Mouse (Mus musculus) hindbrain, embryonic 14.5 days (tissue): ENCODE measurements at regions not wholly inside any gene's neighbourhood (a gene's known extent, or its start where the extent isn't known, plus 50 kb on each side); places are given as distances from the start of the nearest gene placed in this dataset.

Experiments
- ATAC-seq: fragments of 200-750 bp; cut with Nextera tagmentation; 2 replicates; pipeline ENCODE4 v1.8.0; 2017; ENCODE audit warnings: moderate number of reproducible peaks, mild to moderate bottlenecking, moderate TSS enrichment, moderate library complexity; ENCODE audit not compliant: low FRiP score
- DNase-seq: peaks from one replicate; pipeline ENCODE4 v3.0.0-alpha.2; 2015; ENCODE audit warnings: low spot score
- H3K27ac ChIP-seq: fragments of 300-500 bp; sonication (generic); 2 replicates; pipeline ENCODE4 v1.5.1; 2014; ENCODE audit warnings: mild to moderate bottlenecking, moderate library complexity
- H3K27me3 ChIP-seq: fragments of 300-500 bp; sonication (generic); 2 replicates; pipeline ENCODE4 v1.6.1; 2014; ENCODE audit warnings: mild to moderate bottlenecking, low read length, mixed read lengths; ENCODE audit not compliant: control insufficient read depth, insufficient read depth
- H3K36me3 ChIP-seq: fragments of 300-500 bp; sonication (generic); replicated peaks from 2 replicates; pipeline ENCODE4 v1.6.1; 2014; ENCODE audit not compliant: control insufficient read depth, insufficient read depth
- H3K4me1 ChIP-seq: fragments of 300-500 bp; sonication (generic); replicated peaks from 2 replicates; pipeline ENCODE4 v1.6.1; 2014; ENCODE audit warnings: antibody characterized with exemption, low read length, mixed read lengths; ENCODE audit not compliant: control insufficient read depth, insufficient read depth
- H3K4me2 ChIP-seq: fragments of 300-500 bp; sonication (generic); replicated peaks from 2 replicates; pipeline ENCODE4 v1.6.1; 2014; ENCODE audit warnings: mild to moderate bottlenecking, moderate library complexity
- H3K4me3 ChIP-seq: fragments of 300-500 bp; sonication (generic); replicated peaks from 2 replicates; pipeline ENCODE4 v1.5.1; 2014; ENCODE audit warnings: mild to moderate bottlenecking, low read length
- H3K9ac ChIP-seq: fragments of 300-500 bp; sonication (generic); 2 replicates; pipeline ENCODE4 v1.6.1; 2014
- H3K9me3 ChIP-seq: fragments of 300-500 bp; sonication (generic); 2 replicates; pipeline ENCODE4 v1.6.1; 2016; ENCODE audit warnings: low read length; ENCODE audit not compliant: control insufficient read depth
- WGBS: fragments of 180-500 bp; shearing (Covaris S2); extraction: QIAGEN DNeasy Blood & Tissue Kit; methylation state at CpG from one replicate; pipeline ENCODE4 v1.1.7; 2014; 5-methylcytosine and 5-hydroxymethylcytosine counted together

DNA sequence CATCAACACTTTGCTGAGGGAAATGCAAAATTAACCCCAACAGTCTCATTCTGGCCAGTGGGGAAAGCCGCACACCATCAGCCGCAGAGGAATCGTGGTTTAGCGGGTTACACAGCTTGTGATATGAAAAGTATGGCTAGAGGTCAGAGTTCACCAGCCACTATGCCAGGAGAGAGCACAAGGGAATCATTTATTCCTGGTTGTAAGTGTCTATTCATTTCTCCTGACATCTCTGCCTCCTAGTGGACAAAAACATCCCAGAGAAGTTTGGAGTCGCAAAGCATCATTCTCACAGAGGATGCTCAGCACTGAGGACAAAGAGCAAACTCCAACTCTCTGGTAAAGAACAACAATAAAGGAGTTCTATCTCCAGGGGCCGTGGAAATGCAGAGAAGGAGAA lies 930.8 kb upstream of the Fam160b2 start:
- Histone ChIP-seq H3K9me3 (no peaks in the 10 kb centered on the region), H3K4me2 (no peak overlapping the region), H3K27me3 (no peaks in the 10 kb centered on the region), H3K27ac (no peak overlapping the region), H3K4me1 (no peaks in the 10 kb centered on the region), H3K9ac (no peak overlapping the region), H3K4me3 (no peak overlapping the region), H3K36me3 (no peaks in the 10 kb centered on the region)
- DNase-seq (no peak), ATAC-seq (no peak)
- WGBS, result 67% methylated on average over 6 of the region's 6 CpGs

DNA sequence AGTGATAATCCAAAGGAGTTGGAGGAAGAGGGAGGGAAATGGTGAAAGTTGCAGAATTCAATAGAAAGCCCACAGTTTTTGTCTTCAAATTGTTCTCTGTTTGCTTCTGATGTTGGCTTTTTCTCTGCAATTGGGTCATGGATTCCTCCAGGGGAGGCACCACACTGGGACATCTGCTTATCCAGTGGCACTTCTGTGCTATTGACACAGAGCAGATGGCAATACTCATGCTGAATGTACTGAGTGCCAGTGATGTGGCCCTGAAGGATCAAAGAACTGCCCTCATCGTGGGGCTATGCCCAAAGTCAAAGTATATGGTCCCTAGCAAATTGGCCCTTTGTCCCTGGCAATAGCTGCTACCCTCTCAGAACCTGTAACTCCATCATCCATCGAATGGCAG lies 918.9 kb upstream of the Fam160b2 start:
- no peak for DNase-seq
- Histone ChIP-seq H3K9me3 (no peaks in the 10 kb centered on the region), H3K4me1 (no peaks in the 10 kb centered on the region), H3K27me3 (no peaks in the 10 kb centered on the region), H3K9ac (no peak overlapping the region), H3K4me2 (no peak overlapping the region), H3K27ac (no peak overlapping the region), H3K4me3 (no peak overlapping the region), H3K36me3 (no peaks in the 10 kb centered on the region)
- WGBS, result 34% methylated on average over 2 of the region's 2 CpGs
- ATAC-seq, result no peak

DNA sequence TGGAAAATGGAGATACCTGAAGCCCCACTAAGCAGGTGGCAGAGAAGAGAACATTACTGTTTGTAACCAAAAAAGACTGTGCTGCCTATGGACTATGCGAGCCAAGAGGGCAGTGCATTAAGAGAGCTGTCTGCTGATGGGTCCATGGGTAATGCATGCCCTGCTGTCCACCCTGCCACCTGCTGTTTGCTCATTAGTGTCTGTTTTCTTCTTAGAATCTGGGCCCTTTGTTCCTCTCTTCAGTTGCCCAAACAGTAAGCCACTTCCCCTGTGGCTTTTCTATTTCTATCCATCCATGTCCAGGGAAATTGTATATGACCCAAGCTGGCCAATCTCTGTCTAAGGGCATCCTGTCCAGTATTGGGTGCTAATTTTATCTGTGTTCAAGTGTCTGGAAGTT lies 901.2 kb upstream of the Fam160b2 start:
- H3K36me3 ChIP-seq, result no peaks in the 10 kb centered on the region
- H3K27me3 ChIP-seq, result no peaks in the 10 kb centered on the region
- DNase-seq (no peak), ATAC-seq (no peak)
- no peaks in the 10 kb centered on the region for H3K4me1 ChIP-seq
- H3K4me3 ChIP-seq, result no peak overlapping the region
- no peak overlapping the region for H3K9ac ChIP-seq
- no peak overlapping the region for H3K27ac ChIP-seq
- 42% methylated on average over 1 of the region's 1 CpGs for WGBS
- H3K9me3 ChIP-seq, result no peaks in the 10 kb centered on the region
- no peak overlapping the region for H3K4me2 ChIP-seq

DNA sequence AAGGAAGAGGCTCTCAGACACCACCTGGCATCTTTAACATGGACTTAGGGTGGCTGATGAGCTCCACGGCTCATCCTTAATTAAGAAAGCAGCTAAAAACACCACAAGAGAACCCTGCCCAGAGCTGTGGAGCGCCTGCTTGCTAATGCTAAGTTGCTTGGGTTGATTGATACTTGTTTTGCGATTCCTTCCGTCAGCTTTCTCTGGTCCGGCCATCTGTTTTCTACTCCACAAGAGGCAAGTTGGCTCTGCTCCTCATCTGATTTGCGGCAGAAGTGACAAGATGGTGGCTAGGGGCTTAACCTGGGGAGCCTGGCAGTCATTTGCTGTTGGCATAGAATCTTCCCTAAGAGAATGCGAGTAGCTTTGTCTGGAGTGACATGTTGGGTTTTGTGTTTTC lies 891.6 kb upstream of the Fam160b2 start:
- WGBS, result 72% methylated on average over 7 of the region's 7 CpGs

DNA sequence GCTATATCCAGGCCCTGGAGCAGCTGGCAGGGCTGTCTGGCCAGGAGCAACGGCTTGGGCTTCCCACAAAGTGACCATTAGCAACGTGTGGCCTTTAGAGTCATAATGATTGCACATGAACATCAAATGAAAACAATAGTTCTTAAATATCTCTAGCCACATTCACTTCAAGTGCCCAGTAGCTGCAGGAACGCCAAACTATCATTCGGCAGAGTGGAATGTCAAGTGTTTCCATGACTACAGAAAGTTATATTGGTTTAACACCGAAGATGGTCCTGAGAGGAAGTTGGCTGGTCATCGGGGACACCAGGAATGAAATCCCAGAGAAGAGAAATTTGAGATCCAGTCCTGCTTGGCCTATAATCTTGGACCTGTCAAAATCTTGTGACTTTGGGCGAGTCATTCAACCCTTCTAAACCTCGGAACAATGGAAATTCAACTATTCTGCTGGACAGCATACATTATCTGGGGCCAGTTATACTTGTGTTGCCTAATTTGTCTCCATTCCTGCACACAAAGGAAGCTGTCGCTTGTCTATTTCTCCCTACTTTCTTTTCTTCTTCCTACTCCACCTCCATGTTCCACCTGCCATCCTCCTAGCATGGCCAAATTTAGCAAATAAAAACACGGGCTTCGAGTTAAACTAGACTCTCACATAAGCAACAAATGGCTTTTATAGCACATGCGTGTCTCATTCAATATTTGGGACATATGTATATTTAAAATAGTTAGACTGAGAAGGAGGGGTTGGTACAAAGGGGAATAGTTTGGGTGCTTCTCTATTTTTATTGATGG lies 886.7 kb upstream of the Fam160b2 start:
- H3K4me2 ChIP-seq, result no peak overlapping the region
- ATAC-seq (no peak), DNase-seq (no peak)
- no peaks in the 10 kb centered on the region for H3K36me3 ChIP-seq
- H3K27ac ChIP-seq, result no peak overlapping the region
- H3K27me3 ChIP-seq, result no peaks in the 10 kb centered on the region
- 86% methylated on average over 12 of the region's 12 CpGs for WGBS
- H3K4me1 ChIP-seq, result no peaks in the 10 kb centered on the region
- no peaks in the 10 kb centered on the region for H3K9me3 ChIP-seq
- H3K9ac ChIP-seq, result no peak overlapping the region
- H3K4me3 ChIP-seq, result no peak overlapping the region

More for the DNA sequence above, 891.6 kb upstream of the Fam160b2 start:
- H3K9me3 ChIP-seq, result no peaks in the 10 kb centered on the region
- H3K27ac ChIP-seq, result no peak overlapping the region
- DNase-seq (no peak), ATAC-seq (no peak)
- no peak overlapping the region for H3K4me2 ChIP-seq
- H3K9ac ChIP-seq, result no peak overlapping the region
- no peaks in the 10 kb centered on the region for H3K4me1 ChIP-seq
- H3K27me3 ChIP-seq, result no peaks in the 10 kb centered on the region
- H3K36me3 ChIP-seq, result no peaks in the 10 kb centered on the region
- no peak overlapping the region for H3K4me3 ChIP-seq

DNA sequence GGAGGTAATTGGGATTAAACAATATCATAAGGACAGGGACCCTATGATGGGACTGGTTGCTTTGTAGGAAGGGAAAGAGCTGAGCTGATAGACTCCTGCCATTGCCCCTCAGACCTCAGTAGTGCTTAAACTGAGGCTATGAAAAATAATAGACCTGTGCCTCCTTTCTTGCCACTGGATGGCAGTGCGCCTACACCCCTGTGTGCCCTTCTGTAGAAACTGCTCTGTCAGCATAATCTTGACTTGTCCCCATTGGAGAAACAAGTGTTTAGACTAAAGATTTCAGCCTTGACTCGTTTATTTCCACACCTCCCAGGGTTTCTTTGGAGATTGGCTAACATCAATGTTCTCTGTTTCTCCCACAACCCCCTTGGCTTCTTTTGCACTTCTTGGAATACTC lies 876.0 kb upstream of the Fam160b2 start:
- ATAC-seq (no peak), DNase-seq (peak; percentile 39)
- Histone ChIP-seq H3K4me2 (no peak overlapping the region), H3K9me3 (no peaks in the 10 kb centered on the region), H3K9ac (no peak overlapping the region), H3K27ac (no peak overlapping the region), H3K4me3 (no peak overlapping the region), H3K4me1 (no peaks in the 10 kb centered on the region), H3K36me3 (no peaks in the 10 kb centered on the region), H3K27me3 (no peaks in the 10 kb centered on the region)
- WGBS, result 52% methylated on average over 2 of the region's 2 CpGs

DNA sequence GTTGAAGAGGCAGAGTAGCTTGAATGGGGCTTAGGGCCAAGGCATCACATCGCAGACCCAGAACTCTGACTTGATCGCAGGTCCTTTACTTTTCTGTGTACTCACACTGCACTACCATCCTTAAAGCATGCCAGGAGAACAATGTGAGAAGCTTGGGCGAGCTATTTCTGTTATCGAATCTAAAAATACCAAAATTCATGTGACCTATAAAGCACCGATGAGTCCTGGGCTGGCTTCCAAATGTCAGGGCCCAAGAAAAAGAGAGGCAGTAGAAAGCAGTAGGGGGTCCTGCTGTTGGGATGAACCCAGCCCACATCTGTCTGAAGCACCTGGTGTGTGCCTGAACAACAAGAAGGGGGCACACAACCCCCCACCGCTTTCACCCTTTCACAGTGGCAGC lies 874.3 kb upstream of the Fam160b2 start:
- Histone ChIP-seq H3K4me2 (no peak overlapping the region), H3K36me3 (no peaks in the 10 kb centered on the region), H3K9me3 (no peaks in the 10 kb centered on the region), H3K4me3 (no peak overlapping the region), H3K27ac (no peak overlapping the region), H3K27me3 (no peaks in the 10 kb centered on the region), H3K9ac (no peak overlapping the region), H3K4me1 (no peaks in the 10 kb centered on the region)
- DNase-seq (no peak), ATAC-seq (no peak)
- 88% methylated on average over 6 of the region's 6 CpGs for whole genome bisulfite sequencing

DNA sequence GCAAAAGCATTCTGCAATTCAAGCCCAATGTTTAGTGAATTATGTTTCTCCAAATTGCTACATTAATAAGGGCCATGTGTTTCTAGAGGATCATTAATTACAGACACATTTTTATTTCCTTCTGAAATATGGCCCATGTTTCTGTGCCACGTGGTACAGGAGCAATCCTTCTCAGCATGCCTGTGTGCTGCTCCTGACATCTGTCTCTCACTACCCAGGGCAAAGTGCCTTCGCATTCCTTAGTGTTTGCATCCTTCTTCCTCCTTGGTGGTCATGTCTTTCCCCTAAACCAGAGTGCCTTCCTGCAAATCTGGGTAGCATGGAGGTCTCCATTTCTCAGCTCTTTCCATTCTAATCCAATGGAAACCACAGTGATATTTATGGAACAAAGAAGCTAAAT lies 832.7 kb upstream of the Fam160b2 start:
- Histone ChIP-seq H3K4me3 (no peak overlapping the region), H3K27ac (no peak overlapping the region), H3K9me3 (no peaks in the 10 kb centered on the region), H3K36me3 (no peaks in the 10 kb centered on the region), H3K9ac (no peak overlapping the region), H3K27me3 (no peaks in the 10 kb centered on the region), H3K4me2 (no peak overlapping the region), H3K4me1 (no peaks in the 10 kb centered on the region)
- DNase-seq, result no peak
- 61% methylated on average over 2 of the region's 2 CpGs for WGBS
- ATAC-seq, result no peak
